Mouse (Mus musculus): ENCODE measurements around the gene Zfand3. TPM values are rescaled to one million over a fixed set of nuclear protein-coding genes. Genes with fewer than 3 reads are reported as not detected.

The Zfand3 gene
- total and polyA plus RNA-seq, 2 experiments = 46.7 to 63.3 TPM

DNA sequence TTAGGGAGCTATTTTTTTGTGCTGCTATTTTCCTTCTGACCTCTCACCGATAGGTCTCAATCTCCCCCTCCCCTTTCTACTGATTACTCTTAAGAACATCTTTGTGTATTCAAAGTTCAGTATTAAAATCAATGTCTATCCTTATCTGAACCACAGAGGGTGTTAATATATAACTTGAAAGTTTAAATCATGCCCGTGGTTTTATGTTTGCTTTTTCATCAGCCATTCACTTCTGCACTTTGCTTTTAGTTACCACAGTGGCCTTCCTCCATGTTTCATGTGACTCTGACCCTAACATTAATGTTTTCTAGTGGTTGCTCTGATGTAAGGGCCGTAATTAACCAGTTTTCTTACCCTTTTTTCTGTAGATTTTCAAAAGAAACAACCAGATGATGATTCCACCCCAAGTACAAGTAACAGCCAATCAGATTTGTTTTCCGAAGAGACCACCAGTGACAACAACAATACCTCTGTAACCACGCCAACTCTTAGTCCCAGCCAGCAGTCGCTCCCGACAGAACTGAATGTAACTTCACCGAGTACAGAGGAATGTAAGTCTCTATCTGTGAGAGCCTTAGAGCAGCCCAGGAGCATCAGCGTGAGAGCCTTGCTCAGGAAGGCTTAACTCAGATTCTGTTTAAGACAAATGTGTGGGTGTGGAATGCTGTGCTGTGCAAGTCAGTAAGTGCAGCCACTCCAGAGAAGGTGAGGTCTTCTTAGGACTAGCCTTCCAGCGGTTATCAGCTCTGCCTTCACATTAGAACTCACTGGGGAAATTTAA is 130.6 kb downstream of the Zfand3 start:
- peak overlapping the region; percentile 100 for H3K27ac ChIP-seq (replicated peaks; ENCODE audit: insufficient read depth, low read depth, low read length)
- TF ChIP-seq CTCF (IDR thresholded peaks at IDR 0.05; ENCODE audit: low read depth, low read length) (no peak), POLR2A (IDR thresholded peaks at IDR 0.05; ENCODE audit: extremely low read depth, insufficient read depth, low read length) (no peak)
- H3K36me3 ChIP-seq (ENCODE audit: control insufficient read depth, insufficient read depth, low read length) = no peaks in the 10 kb centered on the region
- peaks cover 17% of the 10 kb centered on the region; the same call in 1 of the 2 replicates for H3K79me2 ChIP-seq (ENCODE audit: control insufficient read depth, insufficient read depth, low read length)
- H3K4me3 ChIP-seq (ENCODE audit: insufficient read depth, low read depth, low read length) = 0 out of 2 replicates have a peak overlapping the region, but pooled peaks have one; percentile 15
- 27% methylated on average over 10 of the region's 10 CpGs for WGBS
- no peaks in the 10 kb centered on the region for H3K27me3 ChIP-seq (ENCODE audit: control insufficient read depth, insufficient read depth, low read length)
- peak; percentile 97 for DNase-seq (ENCODE audit: extremely low read depth, low read depth, low spot score)
- peaks cover 44% of the 10 kb centered on the region for H3K4me1 ChIP-seq (ENCODE audit: control insufficient read depth, insufficient read depth, low read length)
- peak overlapping the region; percentile 43 for H3K9ac ChIP-seq (ENCODE audit: low read depth, low read length)

DNA sequence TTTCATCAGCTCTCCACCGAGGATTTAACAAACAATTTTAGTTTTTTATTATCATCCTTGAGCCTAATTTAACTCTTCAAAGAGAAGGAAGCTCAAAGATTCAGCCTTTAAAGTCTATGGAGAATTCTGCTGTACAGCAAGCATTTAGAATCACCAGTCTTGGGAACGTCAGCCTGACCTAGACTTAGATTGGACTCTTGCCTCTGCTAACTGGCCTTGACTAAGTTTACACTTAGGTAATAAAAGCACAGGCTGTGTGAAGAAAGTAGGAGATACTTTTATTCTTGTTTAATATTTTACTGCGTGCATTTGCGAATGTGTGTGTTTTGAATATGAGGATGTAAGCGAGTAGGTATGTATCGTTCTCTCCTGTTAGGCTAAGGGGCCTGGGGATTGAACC is 131.4 kb downstream of the Zfand3 start:
- 26% methylated on average over 6 of the region's 6 CpGs for WGBS
- TF ChIP-seq CTCF (IDR thresholded peaks at IDR 0.05; ENCODE audit: low read depth, low read length) (no peak), POLR2A (IDR thresholded peaks at IDR 0.05; ENCODE audit: extremely low read depth, insufficient read depth, low read length) (no peak)

DNA sequence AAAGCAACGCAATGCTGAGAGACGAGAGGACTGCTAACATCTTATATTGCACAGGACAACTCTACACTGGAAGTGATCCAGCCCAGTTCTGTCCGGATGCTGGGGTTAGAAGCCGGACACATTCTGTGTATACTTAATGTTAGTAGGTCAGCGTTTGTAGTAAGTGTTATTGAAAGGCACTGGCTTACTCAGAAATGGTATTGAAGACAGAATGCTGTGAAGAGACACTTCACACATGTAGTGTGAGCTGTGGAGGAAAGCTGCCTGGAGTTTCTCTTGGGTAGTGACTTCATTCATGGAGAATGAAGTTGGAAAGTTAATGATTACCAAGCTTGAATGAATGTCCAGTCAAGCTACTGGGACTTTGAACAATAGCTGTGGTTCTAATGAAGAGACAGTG is 132.2 kb downstream of the Zfand3 start:
- peak overlapping the region; percentile 96 for H3K27ac ChIP-seq (replicated peaks; ENCODE audit: insufficient read depth, low read depth, low read length)
- no peak for TF ChIP-seq CTCF (IDR thresholded peaks at IDR 0.05; ENCODE audit: low read depth, low read length)
- no peak for TF ChIP-seq POLR2A (IDR thresholded peaks at IDR 0.05; ENCODE audit: extremely low read depth, insufficient read depth, low read length)
- no peaks in the 10 kb centered on the region for H3K27me3 ChIP-seq (ENCODE audit: control insufficient read depth, insufficient read depth, low read length)
- H3K79me2 ChIP-seq (ENCODE audit: control insufficient read depth, insufficient read depth, low read length) = peaks cover 14% of the 10 kb centered on the region; the same call in 1 of the 2 replicates
- 9% methylated on average over 5 of the region's 5 CpGs for WGBS
- peak; percentile 96 for DNase-seq (ENCODE audit: extremely low read depth, low read depth, low spot score)
- H3K4me3 ChIP-seq (ENCODE audit: insufficient read depth, low read depth, low read length) = peak overlapping the region; percentile 40; the same call in 1 of the 2 replicates
- peaks cover 37% of the 10 kb centered on the region for H3K4me1 ChIP-seq (ENCODE audit: control insufficient read depth, insufficient read depth, low read length)
- no peaks in the 10 kb centered on the region for H3K36me3 ChIP-seq (ENCODE audit: control insufficient read depth, insufficient read depth, low read length)
- peak overlapping the region; percentile 57 for H3K9ac ChIP-seq (ENCODE audit: low read depth, low read length)

More for the DNA sequence above, 131.4 kb downstream of the Zfand3 start:
- DNase-seq (ENCODE audit: extremely low read depth, low read depth, low spot score) = peak; percentile 94
- no peaks in the 10 kb centered on the region for H3K27me3 ChIP-seq (ENCODE audit: control insufficient read depth, insufficient read depth, low read length)
- H3K27ac ChIP-seq (replicated peaks; ENCODE audit: insufficient read depth, low read depth, low read length) = peak overlapping the region; percentile 92
- H3K4me3 ChIP-seq (ENCODE audit: insufficient read depth, low read depth, low read length) = peak overlapping the region; percentile 36
- peak overlapping the region; percentile 72 for H3K9ac ChIP-seq (ENCODE audit: low read depth, low read length)
- peaks cover 14% of the 10 kb centered on the region; the same call in 1 of the 2 replicates for H3K79me2 ChIP-seq (ENCODE audit: control insufficient read depth, insufficient read depth, low read length)
- peaks cover 38% of the 10 kb centered on the region for H3K4me1 ChIP-seq (ENCODE audit: control insufficient read depth, insufficient read depth, low read length)
- H3K36me3 ChIP-seq (ENCODE audit: control insufficient read depth, insufficient read depth, low read length) = no peaks in the 10 kb centered on the region

DNA sequence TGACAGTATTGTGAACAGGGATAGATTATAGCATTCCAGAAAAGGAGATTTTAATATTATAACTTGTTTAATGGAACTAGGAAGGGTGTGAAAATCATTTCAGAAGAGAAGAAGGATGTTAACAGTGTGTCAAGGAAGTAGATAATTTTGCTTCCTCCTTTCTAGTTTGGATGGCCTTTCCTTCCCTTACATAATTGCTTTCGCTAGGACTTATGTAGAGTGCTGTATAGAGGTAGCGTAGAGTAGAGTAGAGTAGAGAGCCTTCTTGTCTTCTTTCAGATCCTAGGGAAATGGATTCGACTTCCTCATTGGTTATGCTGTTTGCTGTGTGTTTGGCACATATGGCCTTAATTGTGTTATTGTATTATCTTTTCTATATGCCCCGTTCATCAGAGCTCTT is 132.6 kb downstream of the Zfand3 start:
- H3K79me2 ChIP-seq (ENCODE audit: control insufficient read depth, insufficient read depth, low read length) = peaks cover 16% of the 10 kb centered on the region; the same call in 1 of the 2 replicates
- peak overlapping the region; percentile 29; the same call in 1 of the 2 replicates for H3K4me3 ChIP-seq (ENCODE audit: insufficient read depth, low read depth, low read length)
- no peak for DNase-seq (ENCODE audit: extremely low read depth, low read depth, low spot score)
- no peaks in the 10 kb centered on the region for H3K27me3 ChIP-seq (ENCODE audit: control insufficient read depth, insufficient read depth, low read length)
- H3K27ac ChIP-seq (replicated peaks; ENCODE audit: insufficient read depth, low read depth, low read length) = peak overlapping the region; percentile 91
- TF ChIP-seq POLR2A (IDR thresholded peaks at IDR 0.05; ENCODE audit: extremely low read depth, insufficient read depth, low read length) (no peak), CTCF (IDR thresholded peaks at IDR 0.05; ENCODE audit: low read depth, low read length) (no peak)
- peaks cover 35% of the 10 kb centered on the region for H3K4me1 ChIP-seq (ENCODE audit: control insufficient read depth, insufficient read depth, low read length)
- H3K36me3 ChIP-seq (ENCODE audit: control insufficient read depth, insufficient read depth, low read length) = no peaks in the 10 kb centered on the region
- no peak overlapping the region; the same call in none of the 2 replicates for H3K9ac ChIP-seq (ENCODE audit: low read depth, low read length)
- 23% methylated on average over 4 of the region's 4 CpGs for WGBS

DNA sequence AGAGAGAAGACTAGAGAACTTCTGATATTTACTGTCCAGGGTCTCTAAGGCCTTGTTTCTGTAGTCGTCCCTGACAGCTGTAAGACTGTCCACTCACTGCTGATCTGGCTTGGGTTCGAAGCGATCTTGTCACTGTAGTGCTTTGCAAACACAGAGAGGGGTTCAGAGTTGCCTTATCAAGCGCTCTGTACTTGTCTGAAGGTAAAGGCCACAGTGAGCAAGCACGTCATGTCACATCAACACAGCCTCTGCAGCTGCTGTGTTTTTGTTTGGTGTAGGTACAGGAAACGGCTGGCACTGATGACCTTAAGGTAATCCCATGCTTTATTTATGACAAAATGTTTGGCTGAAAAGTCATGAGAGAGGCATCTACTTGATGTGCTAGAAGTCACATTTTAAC is 139.6 kb downstream of the Zfand3 start:
- Histone ChIP-seq H3K36me3 (ENCODE audit: control insufficient read depth, insufficient read depth, low read length) (peaks cover 2% of the 10 kb centered on the region; the same call in 1 of the 2 replicates), H3K4me1 (ENCODE audit: control insufficient read depth, insufficient read depth, low read length) (peaks cover 19% of the 10 kb centered on the region), H3K9ac (ENCODE audit: low read depth, low read length) (no peak overlapping the region), H3K79me2 (ENCODE audit: control insufficient read depth, insufficient read depth, low read length) (peaks cover 42% of the 10 kb centered on the region), H3K4me3 (ENCODE audit: insufficient read depth, low read depth, low read length) (no peak overlapping the region), H3K27ac (replicated peaks; ENCODE audit: insufficient read depth, low read depth, low read length) (peak overlapping the region; percentile 23; the same call in 1 of the 2 replicates), H3K27me3 (ENCODE audit: control insufficient read depth, insufficient read depth, low read length) (no peaks in the 10 kb centered on the region)
- peak; percentile 45 for DNase-seq (ENCODE audit: extremely low read depth, low read depth, low spot score)
- 27% methylated on average over 6 of the region's 6 CpGs for WGBS
- TF ChIP-seq POLR2A (IDR thresholded peaks at IDR 0.05; ENCODE audit: extremely low read depth, insufficient read depth, low read length) (no peak), CTCF (IDR thresholded peaks at IDR 0.05; ENCODE audit: low read depth, low read length) (no peak)
